Mouse (Mus musculus) splenic B cell, adult 2 months (primary cell): ENCODE results near the gene Olfr791.

Source experiments
- DNase-seq: peaks from one replicate; pipeline ENCODE4 v3.0.0-alpha.2; 2011; ENCODE audit warnings: low read depth, low spot score
- H3K27me3 ChIP-seq: 2 replicates; pipeline ENCODE4 v1.6.1; 2012; ENCODE audit warnings: mild to moderate bottlenecking, low read length, moderate library complexity, mixed read lengths; ENCODE audit not compliant: control insufficient read depth, poor library complexity, insufficient read depth, severe bottlenecking
- H3K36me3 ChIP-seq: 2 replicates; pipeline ENCODE4 v1.6.1; 2012; ENCODE audit warnings: mild to moderate bottlenecking, low read length, moderate library complexity, mixed read lengths; ENCODE audit not compliant: control insufficient read depth, poor library complexity, insufficient read depth, severe bottlenecking

Gene Olfr791

DNA sequence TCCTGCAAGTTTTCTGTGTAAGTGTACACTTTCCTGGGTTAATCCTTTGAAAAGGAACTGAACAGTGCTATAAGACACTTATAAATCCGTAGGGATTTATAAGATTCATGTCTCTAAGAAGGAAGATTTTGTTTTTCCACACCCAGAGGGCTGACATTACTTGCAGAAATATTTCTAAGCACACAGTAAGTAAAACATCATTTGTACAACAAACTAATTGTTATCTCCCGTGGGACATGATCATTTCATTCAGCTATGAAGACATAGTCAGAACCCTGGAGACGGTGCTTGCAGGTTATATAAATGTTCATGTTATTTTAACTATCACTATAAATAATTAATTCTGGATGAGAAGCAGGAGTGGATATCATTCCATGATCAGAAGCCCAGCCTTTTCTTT, at the start of gene Olfr791:
TSS of gene Olfr791 (plus strand) at position 301 of the 400 bp plus-strand sequence.
- H3K36me3 ChIP-seq = no peaks in the 10 kb centered on the region
- H3K27me3 ChIP-seq = no peaks in the 10 kb centered on the region
- DNase-seq = no peak

DNA sequence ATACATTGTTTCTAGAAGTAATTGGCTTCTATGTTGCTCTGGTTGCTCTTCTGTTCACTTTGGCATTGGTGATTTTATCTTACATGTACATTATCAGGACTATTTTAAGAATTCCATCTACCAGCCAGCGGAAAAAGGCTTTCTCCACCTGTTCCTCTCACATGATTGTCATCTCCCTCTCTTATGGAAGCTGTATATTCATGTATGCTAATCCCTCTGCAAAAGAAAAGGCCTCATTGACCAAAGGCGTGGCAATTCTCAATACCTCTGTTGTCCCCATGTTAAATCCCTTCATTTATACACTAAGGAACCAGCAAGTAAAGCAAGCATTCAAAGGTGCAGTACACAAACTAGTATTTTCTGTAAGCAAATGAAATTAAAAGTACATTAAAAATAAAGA, 48.3 kb upstream of the Olfr791 start:
- H3K36me3 ChIP-seq = no peaks in the 10 kb centered on the region
- DNase-seq = no peak
- no peaks in the 10 kb centered on the region for H3K27me3 ChIP-seq

DNA sequence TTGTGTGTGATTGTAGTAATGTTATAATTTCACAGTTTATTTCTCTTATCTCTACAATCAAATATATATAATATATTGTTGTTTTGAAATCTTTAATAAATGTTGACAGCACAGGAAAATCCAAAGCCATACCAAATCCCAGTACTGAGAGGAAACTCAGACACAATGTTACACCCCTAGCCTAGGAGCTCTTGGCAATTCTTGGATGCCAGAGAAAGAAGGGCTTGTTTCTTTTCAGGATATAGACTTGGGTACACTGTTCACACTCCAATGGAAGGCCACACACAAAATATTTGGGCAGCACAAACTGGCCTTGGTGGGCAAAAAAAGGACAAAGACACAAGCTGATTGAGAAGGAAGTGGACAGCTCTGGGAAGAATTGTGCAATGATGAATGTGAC, 47.9 kb upstream of the Olfr791 start:
- DNase-seq = no peak
- H3K36me3 ChIP-seq = no peaks in the 10 kb centered on the region
- no peaks in the 10 kb centered on the region for H3K27me3 ChIP-seq

DNA sequence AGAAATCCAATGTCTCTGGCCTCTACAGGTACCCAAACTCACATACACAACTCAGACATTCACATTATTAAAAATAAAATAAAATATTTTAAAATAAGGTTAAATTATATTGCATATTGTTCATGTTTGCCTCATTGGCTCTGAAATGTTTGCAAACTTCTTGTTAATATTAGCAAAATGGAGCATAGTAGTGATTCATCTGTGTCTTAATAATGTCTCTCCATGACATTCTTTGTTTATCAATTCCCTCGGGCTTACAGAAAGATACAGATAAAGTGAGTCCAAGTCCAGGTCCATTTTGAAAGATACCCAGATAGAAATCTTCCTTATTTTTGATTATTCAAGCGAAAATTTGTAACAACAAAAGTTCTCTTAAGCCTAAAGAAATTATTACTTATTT, 37.1 kb upstream of the Olfr791 start, which contains the start of gene Olfr789:
TSS of gene Olfr789 (plus strand) at position 301 of the 400 bp plus-strand sequence.
- no peak for DNase-seq
- Histone ChIP-seq H3K27me3 (no peaks in the 10 kb centered on the region), H3K36me3 (no peaks in the 10 kb centered on the region)

DNA sequence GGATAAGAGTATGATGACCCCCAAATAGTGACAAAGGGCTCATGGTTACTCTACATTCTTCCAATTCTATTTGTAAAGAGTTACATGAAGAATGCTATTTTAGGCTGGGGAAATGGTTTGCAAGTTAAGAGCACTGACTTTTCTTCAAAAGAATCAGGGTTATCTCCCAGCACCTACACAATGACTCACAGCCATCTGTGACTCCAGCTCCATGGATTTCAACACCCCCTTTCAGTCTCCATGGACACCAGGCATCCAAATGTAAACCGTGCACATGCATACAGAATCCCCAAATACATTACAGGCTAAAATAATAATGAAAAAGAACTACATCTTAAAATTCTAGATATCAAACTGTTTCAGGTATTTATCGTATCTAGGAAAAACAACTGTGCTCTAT, 31.5 kb upstream of the Olfr791 start:
- Histone ChIP-seq H3K27me3 (no peaks in the 10 kb centered on the region), H3K36me3 (no peaks in the 10 kb centered on the region)
- no peak for DNase-seq

DNA sequence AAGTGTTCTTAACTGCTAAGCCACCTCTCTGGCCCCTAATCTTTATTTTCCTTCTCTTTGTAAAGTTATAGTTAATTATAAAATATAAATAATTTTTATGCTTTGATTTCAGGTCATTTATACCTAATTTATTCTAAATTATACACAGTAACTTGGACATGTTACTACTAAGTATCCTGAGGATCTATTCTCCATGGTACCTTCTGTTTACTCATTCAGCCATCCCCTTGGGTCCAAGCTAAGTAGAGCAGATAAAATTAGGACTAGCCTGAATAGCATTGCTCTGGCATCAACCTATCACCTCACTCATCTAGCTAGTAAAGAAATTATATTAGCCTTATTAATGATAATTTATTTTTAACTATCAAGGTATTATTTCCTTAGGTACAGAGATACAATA, 23.4 kb upstream of the Olfr791 start, which contains the start of gene Olfr790:
TSS of gene Olfr790 (plus strand) at position 301 of the 400 bp plus-strand sequence.
- DNase-seq = no peak
- no peaks in the 10 kb centered on the region for H3K36me3 ChIP-seq

DNA sequence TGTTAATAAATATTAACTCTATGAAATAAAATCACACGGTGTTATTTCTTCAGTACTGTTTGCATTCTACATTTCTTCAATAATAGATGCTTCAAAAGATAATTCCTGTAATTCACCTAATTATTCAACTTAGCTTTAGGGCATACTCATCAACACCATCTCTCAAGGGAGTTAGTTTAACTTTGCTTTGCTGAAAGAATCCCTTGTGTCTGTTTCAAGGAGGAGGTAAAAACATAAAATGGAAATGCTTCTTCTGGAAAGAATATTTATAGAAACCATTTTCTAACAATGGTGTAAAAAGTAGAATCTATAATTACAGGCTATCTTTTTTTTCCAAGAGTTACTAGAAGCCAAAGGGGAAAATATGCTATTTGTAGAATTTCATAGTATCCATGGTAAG, 17.3 kb downstream of the Olfr791 start, which contains the start of gene Olfr792:
TSS of gene Olfr792 (plus strand) at position 301 of the 400 bp plus-strand sequence.
- DNase-seq = no peak
- H3K36me3 ChIP-seq = no peaks in the 10 kb centered on the region
- no peaks in the 10 kb centered on the region for H3K27me3 ChIP-seq

More for the DNA sequence above, 23.4 kb upstream of the Olfr791 start, which contains the start of gene Olfr790:
- no peaks in the 10 kb centered on the region for H3K27me3 ChIP-seq

DNA sequence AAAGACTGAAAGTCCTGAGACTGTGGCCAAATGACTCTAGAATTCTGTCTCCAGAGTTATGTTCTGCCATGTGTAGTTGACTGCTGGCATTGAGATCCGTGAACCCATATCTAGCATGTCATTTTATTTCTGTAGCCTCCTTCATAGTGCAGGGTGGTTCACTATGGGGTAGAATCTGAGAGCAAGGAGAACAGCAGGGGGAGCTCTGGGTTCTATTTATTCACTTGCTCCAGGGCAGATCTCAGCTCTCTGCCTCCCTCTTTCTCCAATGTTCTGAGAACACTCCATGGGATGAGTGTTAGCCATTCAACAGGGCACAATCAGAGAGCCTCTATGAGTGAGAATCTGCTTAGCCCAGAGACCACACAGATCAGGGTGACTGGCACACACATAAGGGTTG, 27.8 kb downstream of the Olfr791 start:
- DNase-seq = no peak
- Histone ChIP-seq H3K36me3 (no peaks in the 10 kb centered on the region), H3K27me3 (no peaks in the 10 kb centered on the region)

DNA sequence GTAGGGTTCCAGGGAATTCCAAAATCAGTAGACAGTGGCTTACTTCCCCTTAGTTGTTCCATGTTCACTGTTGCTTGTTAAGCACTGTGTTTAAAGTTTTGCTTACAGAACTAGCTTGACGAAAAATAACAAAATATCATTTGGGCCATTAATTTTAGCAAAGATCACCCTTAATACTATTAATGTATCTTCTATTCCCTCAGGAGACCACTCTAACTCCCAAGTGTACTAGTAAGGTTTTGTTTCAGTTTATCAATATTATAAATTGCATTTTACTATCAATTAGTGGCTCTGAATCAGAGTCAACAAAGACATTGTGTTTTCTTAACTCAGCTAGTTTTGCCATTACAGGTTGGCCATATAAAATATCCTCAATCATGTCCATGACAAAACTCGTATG, 45.8 kb downstream of the Olfr791 start, which contains the start of gene Olfr794:
TSS of gene Olfr794 (plus strand) at position 301 of the 400 bp plus-strand sequence.
- no peak for DNase-seq
- H3K27me3 ChIP-seq = no peaks in the 10 kb centered on the region
- H3K36me3 ChIP-seq = no peaks in the 10 kb centered on the region

DNA sequence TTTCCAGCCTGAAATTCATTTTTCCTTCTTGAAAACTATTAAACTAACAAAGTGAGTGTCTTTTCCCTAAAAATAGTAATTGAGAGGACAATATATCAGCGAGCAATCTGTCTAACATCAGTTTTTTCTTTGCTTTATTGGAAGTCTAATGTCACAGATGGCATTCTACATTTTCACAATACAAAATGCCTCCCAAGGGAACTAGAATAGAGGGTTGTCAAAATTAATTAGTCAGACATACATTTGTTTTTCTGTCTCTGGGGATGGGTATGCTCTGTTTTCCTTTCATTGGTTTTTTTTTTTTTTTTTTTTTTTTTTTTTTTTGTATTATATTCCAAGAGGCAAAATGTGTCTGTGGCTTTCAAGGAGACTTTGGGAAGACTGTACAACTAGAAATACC, 55.5 kb downstream of the Olfr791 start:
- DNase-seq = no peak
- Histone ChIP-seq H3K36me3 (no peaks in the 10 kb centered on the region), H3K27me3 (no peaks in the 10 kb centered on the region)
